ENCODE assay signal across 23 mouse cellular contexts in genomic region chr6:40240671-40241070, GRCm38 (mm10).
DNase-seq lines count a peak whose midpoint lies in the region; ATAC-seq and TF ChIP-seq lines count a peak whose summit lies in the region.
"Had no signal": no experiment of that assay in that cellular context is flagged by ENCODE, and none has a peak within 500 bp of the region (broad histone marks: within the 10 kb centered on the region; RNA-seq: fewer than 3 reads in every experiment).

No protein-coding gene starts in this region.

- WGBS in kidney, embryonic 14.5 days: 80% methylated on average over 2 of the region's 2 CpGs
- WGBS in liver, adult 2 months: 66% methylated on average over 2 of the region's 2 CpGs
- 70% methylated on average over 2 of the region's 2 CpGs for WGBS in liver, embryonic 11.5 days

- no peak for ATAC-seq in kidney, embryonic 14.5 days (ENCODE audit: low FRiP score, low TSS enrichment)
- ATAC-seq in liver, embryonic 11.5 days (replicated peaks; ENCODE audit: low FRiP score): no peak
- ATAC-seq: activated CD4-positive, CD25-positive, alpha-beta regulatory T cell, adult 4 months; forebrain, embryonic 13.5 days; forebrain, embryonic 16.5 days had no signal

- H3K79me2 ChIP-seq in liver, adult 2 months (ENCODE audit: control insufficient read depth, insufficient read depth, low read length): no peaks in the 10 kb centered on the region

- peak; percentile 48 for DNase-seq in kidney, adult 11 months
- DNase-seq in liver, adult 2 months (ENCODE audit: extremely low read depth, low read depth, low spot score): peak; percentile 8
- no peak for DNase-seq in liver, embryonic 11.5 days (ENCODE audit: low spot score)
- DNase-seq in kidney, postnatal 25 days: peak; percentile 65 to 77
- DNase-seq in left cerebral cortex, postnatal 25 days (ENCODE audit: low spot score in 2 of 2): no peak
- no peak for DNase-seq in ovary, postnatal 14 days (ENCODE audit: low spot score)
- DNase-seq: adrenal gland, adult 8-10 months; adrenal gland, postnatal 25 days; cerebellum, adult 11-12 months; cerebellum, adult 8-10 months; cerebellum, postnatal 10 days; gastrocnemius, postnatal 10 days; gastrocnemius, postnatal 36 days; heart, adult 2 months; heart, postnatal 14 days; heart, postnatal 4 days had no signal

- intact Hi-C loops in left cerebral cortex, postnatal 25 days (cut with DNase I): no loop called here

- no peaks in the 10 kb centered on the region for H3K4me1 ChIP-seq in kidney, embryonic 14.5 days (ENCODE audit: control insufficient read depth, insufficient read depth, low read length)
- no peaks in the 10 kb centered on the region for H3K4me1 ChIP-seq in liver, adult 2 months (ENCODE audit: control insufficient read depth, insufficient read depth, low read length)
- no peaks in the 10 kb centered on the region for H3K4me1 ChIP-seq in liver, embryonic 11.5 days (replicated peaks; ENCODE audit: control insufficient read depth, insufficient read depth, low read length)
- H3K4me1 ChIP-seq: heart, embryonic 10.5 days; heart, embryonic 13.5 days had no signal

- H3K27ac ChIP-seq in kidney, embryonic 14.5 days (ENCODE audit: low read depth, low read length): no peak overlapping the region
- no peak overlapping the region for H3K27ac ChIP-seq in liver, adult 2 months (replicated peaks; ENCODE audit: insufficient read depth, low read depth, low read length)
- H3K27ac ChIP-seq in liver, embryonic 11.5 days (ENCODE audit: low read depth, low read length): no peak overlapping the region
- H3K27ac ChIP-seq: forebrain, embryonic 10.5 days; forebrain, embryonic 13.5 days; heart, adult 2 months; heart, embryonic 10.5 days; heart, embryonic 13.5 days had no signal

- H3K9ac ChIP-seq in kidney, embryonic 14.5 days (ENCODE audit: low read depth, low read length): no peak overlapping the region
- no peak overlapping the region for H3K9ac ChIP-seq in liver, adult 2 months (ENCODE audit: low read depth, low read length)
- H3K9ac ChIP-seq in liver, embryonic 11.5 days (ENCODE audit: low read depth, low read length): no peak overlapping the region
- H3K9ac ChIP-seq: forebrain, embryonic 13.5 days; heart, embryonic 13.5 days had no signal

- H3K27me3 ChIP-seq in kidney, embryonic 14.5 days (ENCODE audit: control insufficient read depth, insufficient read depth, low read length): no peaks in the 10 kb centered on the region
- no peaks in the 10 kb centered on the region for H3K27me3 ChIP-seq in liver, adult 2 months (ENCODE audit: control insufficient read depth, insufficient read depth, low read length)
- H3K27me3 ChIP-seq in liver, embryonic 11.5 days (replicated peaks; ENCODE audit: control insufficient read depth, insufficient read depth, low read length): no peaks in the 10 kb centered on the region
- H3K27me3 ChIP-seq: forebrain, embryonic 13.5 days; heart, embryonic 13.5 days had no signal

- no peak for TF ChIP-seq CTCF in liver, adult 2 months (IDR thresholded peaks at IDR 0.05; ENCODE audit: low read depth, low read length)

- no peaks in the 10 kb centered on the region for H3K9me3 ChIP-seq in kidney, embryonic 14.5 days (ENCODE audit: control insufficient read depth, low read length)
- no peaks in the 10 kb centered on the region for H3K9me3 ChIP-seq in liver, embryonic 11.5 days (ENCODE audit: control insufficient read depth, low read length)
- H3K9me3 ChIP-seq: forebrain, embryonic 10.5 days; forebrain, embryonic 13.5 days; heart, embryonic 10.5 days; heart, embryonic 13.5 days had no signal

- H3K4me3 ChIP-seq in kidney, embryonic 14.5 days (ENCODE audit: low read length): no peak overlapping the region
- no peak overlapping the region for H3K4me3 ChIP-seq in liver, adult 2 months (ENCODE audit: insufficient read depth, low read depth, low read length)
- no peak overlapping the region for H3K4me3 ChIP-seq in liver, embryonic 11.5 days (ENCODE audit: low read depth, low read length)
- H3K4me3 ChIP-seq: forebrain, embryonic 10.5 days; forebrain, embryonic 13.5 days; heart, adult 2 months; heart, embryonic 10.5 days; heart, embryonic 13.5 days had no signal

- TF ChIP-seq POLR2A in liver, adult 2 months (IDR thresholded peaks at IDR 0.05; ENCODE audit: extremely low read depth, insufficient read depth, low read length): no peak

- H3K36me3 ChIP-seq in kidney, embryonic 14.5 days (ENCODE audit: control insufficient read depth, insufficient read depth, low read length): no peaks in the 10 kb centered on the region
- H3K36me3 ChIP-seq in liver, adult 2 months (ENCODE audit: control insufficient read depth, insufficient read depth, low read length): no peaks in the 10 kb centered on the region
- no peaks in the 10 kb centered on the region for H3K36me3 ChIP-seq in liver, embryonic 11.5 days (ENCODE audit: control insufficient read depth, insufficient read depth, low read length)
- H3K36me3 ChIP-seq: forebrain, embryonic 10.5 days; heart, embryonic 10.5 days; heart, embryonic 13.5 days had no signal

- H3K4me2 ChIP-seq in kidney, embryonic 14.5 days (replicated peaks; ENCODE audit: low read depth, low read length): no peak overlapping the region
- no peak overlapping the region for H3K4me2 ChIP-seq in liver, embryonic 11.5 days
- H3K4me2 ChIP-seq: forebrain, embryonic 13.5 days; heart, embryonic 13.5 days had no signal

Comparison
In these comparisons a context has a peak if more than half of its experiments do, and no peak if none do; other contexts are left out.
1. DNase-seq: peak in kidney, adult 11 months (single experiment), liver, adult 2 months (single experiment) and kidney, postnatal 25 days (2 of 2); none in liver, embryonic 11.5 days (single experiment), left cerebral cortex, postnatal 25 days (0 of 2) and ovary, postnatal 14 days (single experiment).